Mouse (Mus musculus) layer of hippocampus, adult 11-12 months (tissue): ENCODE measurements around the gene Bcl2l2.

Experiments used
- DNase-seq: peaks from one replicate; pipeline ENCODE4 v3.0.0; 2022; ENCODE audit warnings: low spot score

Gene Bcl2l2

DNA sequence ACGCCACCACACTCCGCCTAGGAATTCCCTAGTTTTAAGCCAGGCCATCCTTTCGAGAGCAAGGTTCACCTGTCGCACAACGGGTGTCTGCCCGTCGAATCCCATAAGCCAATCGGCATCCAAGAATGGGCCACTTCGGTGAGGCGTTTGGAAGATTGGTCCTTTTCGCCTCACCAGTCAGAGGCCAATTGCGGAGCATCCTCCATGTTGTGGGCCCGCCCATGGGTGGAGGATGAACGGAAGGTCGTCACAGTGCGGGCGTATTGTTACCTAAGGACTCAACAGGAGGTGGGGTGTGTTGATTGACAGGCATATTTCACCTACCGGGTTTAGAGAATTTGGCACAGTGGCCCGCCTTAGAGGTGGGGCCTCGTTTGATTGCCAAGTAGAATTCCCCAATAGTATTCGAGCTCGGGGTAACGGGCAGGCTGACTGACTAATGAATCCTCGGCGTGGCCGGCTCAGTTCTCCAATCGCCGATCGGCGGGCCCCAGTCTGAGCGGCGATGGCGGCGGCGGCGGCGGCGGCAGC is 10.5 kb downstream of the Bcl2l2 start:
- peak; percentile 99 for DNase-seq

DNA sequence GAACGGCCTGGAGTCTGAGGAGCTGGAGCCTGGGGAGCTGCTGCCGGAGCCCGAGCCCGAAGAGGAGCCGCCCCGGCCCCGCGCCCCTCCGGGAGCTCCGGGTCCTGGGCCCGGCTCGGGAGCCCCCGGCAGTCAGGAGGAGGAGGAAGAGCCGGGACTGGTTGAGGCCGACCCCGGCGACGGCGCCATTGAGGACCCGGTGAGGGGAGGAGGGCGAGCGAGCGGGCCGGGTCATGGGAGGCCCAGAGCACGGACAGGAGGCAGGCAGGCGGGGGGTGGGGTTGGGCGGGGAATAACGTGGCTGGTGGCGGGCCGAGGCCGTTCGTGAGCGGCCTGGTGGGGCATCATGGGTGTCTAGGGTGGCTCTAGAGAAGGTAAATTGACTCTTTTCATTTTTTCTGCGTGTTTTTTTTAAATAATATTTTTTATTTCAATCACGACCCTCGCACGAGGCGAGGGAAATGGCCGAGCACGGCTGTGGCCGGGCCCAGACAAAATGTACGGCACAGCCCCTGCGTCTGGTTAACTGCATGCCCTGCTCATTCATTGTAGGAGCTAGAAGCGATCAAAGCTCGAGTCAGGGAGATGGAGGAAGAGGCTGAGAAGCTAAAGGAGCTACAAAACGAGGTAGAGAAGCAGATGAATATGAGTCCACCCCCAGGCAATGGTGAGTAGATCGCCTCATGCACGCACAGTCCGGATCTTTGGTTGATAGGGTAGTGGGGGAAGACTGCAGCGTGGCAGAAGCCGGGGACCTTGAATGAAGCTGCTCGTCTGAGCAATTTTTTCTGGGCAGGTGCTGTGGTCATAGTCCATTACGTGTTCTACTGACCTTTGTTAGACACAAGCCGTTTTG is 11.3 kb downstream of the Bcl2l2 start:
- DNase-seq: peak; percentile 59

DNA sequence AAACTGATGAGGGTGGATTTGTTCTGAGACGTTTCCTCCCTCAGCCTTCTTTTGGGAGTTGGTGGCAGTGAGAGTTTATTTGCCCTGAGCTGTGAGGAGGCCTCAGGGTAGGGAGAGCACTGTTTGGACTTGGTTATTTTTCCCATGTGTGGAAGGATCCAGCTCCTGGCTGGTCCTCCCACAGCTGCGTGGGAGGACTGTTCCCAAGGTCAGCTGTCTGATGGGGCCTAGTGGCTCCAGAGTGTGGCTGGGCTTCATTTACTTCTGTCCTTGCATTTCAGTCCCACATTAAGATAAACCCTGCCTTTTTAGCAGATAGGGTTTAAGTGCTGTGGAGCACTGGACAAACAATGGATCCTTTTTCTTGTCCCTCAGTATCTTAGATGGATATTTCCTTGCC is 14.3 kb downstream of the Bcl2l2 start:
- DNase-seq: no peak

DNA sequence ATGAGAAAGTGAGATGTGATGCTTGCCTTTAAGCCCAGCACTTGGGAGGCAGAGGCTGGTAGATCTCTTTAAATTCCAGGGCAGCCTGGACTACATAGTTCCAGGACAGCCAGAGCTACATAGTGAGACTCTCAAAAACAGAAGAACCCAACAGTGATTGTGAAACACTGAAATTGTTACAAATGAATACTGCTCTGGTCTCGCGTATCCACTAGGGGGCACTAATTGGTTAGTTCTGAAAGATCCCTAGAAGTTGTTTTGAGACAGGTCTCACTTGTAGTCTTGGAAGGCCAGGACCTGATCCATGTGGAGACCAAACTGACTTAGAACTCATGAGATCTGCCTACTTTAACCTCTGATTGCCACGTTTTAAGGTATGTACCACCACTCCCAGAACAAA is 17.2 kb downstream of the Bcl2l2 start:
- peak; percentile 90 for DNase-seq

DNA sequence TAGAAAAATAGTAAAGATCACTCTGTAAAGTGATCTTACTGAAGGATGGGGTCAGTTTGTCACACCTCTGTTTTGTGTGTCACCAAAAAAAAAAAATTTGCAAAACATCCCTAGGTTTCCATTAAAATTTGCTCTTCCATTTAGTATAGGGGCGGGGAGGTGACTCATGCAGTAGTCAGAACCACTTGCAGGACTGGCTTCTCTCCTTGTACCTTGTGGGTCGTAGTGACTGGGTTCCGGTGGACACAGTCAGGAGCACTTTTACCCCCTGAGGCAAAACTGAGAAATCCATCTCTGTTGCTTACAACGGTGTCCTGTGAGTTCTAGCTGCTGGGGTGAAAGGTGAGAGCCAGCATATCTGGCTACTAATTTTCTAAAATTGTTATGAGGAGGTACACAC is 20.5 kb downstream of the Bcl2l2 start:
- DNase-seq: no peak

DNA sequence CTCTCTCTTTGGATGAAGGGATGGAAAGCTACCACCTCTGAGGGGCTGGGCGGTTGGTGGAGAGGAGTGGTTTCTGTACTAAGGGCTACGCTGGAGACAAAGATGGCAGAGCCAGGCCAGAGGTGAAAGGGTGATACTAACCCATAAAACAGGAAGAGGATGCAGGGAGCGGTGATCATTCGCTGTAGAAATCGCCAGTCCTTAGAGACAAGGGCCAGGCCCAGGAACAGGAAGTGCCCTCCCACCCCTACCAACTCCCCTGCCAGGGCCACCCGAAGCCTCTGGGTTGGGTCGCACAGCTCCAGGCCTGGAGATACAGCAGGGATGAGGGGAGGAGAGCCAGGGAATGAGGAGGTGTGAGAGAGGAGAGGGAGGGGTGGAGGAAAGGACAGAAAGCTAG is 25.5 kb downstream of the Bcl2l2 start:
- DNase-seq: no peak

DNA sequence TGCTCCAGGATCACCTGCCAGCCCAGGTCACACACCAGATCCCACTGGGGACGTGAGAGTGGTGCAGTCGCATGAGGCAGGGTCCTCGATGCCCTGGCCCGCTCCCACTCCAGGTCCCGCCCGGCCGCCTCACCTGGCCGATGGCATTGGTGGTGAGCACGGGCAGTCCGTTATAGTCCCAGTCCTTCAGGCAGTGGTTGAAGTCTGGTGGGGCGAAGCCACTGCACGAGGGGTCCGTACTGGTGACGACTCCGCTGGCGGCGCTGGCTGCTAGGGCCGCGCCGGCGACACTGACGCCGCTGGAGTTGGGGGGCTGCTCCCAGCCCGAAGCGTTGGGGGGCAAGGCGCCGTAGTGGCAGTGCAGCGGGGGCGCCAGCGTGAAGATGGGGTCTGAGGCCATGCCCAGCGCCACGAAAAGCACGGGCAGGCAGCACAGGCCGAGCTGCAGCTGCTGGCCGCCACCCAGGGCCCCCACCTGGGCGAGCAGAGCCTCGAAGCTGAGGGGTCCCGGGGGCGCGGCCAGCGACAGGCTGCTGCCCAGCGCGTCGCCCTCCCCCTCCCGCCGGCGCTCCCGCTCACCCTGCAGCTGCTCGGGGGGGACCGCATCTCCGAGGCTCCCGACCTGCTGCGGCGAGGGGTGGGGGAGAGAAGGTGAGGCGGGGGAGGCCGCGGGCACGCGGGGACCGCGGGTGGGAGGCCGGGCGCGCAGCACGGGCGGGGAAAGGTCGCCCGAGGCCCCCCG is 29.1 kb downstream of the Bcl2l2 start:
- DNase-seq: no peak

DNA sequence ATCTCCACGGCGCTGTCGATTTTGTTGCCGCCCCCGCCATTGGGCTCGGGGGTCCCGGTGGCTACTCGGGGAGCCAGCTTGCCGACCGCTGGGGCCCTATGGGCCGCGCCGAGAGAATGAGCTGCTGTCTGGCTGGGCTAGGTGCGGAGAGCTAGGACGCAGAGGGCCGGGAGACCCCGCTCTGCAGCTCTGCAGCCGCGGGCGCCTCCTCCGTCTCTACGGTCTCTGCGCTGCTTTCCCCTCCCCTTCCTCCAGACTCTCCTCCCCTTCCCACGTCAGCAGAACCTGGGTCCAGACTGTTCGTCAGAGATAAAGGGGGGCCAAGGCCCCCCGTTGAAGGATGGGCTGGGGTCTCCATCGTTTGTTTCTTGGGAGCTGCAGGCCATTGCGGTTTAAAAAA is 29.7 kb downstream of the Bcl2l2 start, which contains the start of gene Slc22a17:
Gene Slc22a17 (minus strand): TSS at position 247 of the 400 bp plus-strand sequence.
- DNase-seq: peak; percentile 82

DNA sequence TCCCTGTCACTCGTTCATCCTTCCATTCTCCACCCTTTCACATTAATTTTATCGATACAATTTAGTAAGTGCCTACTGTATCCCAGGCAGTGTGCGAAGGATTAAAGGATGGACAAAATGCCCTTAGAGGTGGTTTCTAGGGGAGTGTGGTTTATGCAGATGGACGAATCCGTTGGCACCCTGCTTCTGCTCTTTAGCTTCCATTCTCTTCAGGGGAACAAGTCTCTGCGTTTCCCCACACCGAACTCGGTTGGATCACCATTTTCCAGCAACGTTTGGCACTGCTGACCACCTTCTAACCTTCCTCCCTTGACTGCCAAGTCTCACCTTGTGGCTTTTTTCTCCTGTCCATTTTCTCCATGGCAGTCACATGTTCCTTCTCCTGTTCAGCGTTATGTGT is 30.2 kb downstream of the Bcl2l2 start:
- no peak for DNase-seq

DNA sequence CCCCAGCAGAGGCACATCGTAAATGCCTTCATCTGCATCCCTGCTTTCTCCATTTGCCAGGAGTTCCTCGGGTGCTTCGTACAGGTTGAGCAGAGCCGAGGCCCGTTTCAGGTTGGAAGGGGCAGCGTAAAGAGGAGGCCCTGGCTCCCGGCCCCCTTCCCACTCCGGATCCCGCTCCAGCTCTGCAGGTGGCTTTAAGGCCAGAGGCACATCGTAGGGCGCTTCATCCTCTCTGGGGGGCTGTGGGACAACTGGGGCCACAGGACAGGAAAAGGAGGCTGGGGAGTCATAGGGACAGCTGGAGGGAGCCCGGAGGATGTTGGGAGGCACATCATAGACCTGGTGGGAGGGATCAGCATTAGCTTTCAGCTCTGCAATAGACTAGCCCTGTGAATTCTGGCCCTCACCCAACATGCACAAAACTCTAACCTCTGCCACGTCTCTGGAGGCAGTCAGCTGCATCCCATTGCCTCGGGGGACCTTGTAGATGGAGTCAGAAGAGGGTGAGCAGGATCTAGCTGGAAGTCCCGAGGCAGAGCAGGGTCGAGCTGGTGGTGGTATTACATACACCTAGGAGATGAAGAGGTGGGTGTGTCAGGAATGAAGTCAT is 37.0 kb downstream of the Bcl2l2 start:
- DNase-seq: no peak

DNA sequence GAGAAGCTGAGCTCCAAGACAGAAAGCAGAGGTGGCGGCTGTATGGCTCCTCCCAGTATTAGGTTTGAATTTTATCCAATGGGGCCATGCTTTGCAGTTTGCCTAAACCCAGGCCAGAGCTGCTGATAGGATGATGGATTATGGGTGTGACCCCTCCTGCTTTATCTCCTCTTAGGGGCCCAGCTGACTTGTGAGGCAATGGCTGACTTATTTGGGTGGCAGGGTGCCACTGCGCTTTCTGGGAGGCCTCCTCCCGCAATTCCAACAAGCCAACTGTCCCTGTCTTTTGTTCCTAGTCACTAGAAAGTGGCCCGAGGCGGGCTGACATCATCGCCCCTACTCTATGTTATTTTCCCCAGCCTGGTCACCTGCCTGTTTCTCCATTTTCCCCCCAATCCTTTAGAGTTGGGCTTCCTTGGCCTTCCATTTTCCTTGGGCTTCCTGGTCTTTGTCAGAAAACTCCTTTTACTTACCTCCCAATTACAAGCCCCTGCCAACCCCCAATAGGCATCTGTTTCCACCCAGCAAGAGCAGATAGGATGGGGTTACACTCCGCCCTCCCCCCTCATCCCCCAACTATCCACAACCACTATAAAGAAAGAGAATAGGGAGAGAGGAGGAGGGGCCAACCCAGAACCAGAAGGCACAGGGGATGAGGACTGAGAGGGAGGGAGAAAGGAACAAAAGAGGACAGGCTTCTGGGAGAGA is 41.6 kb downstream of the Bcl2l2 start:
- no peak for DNase-seq

DNA sequence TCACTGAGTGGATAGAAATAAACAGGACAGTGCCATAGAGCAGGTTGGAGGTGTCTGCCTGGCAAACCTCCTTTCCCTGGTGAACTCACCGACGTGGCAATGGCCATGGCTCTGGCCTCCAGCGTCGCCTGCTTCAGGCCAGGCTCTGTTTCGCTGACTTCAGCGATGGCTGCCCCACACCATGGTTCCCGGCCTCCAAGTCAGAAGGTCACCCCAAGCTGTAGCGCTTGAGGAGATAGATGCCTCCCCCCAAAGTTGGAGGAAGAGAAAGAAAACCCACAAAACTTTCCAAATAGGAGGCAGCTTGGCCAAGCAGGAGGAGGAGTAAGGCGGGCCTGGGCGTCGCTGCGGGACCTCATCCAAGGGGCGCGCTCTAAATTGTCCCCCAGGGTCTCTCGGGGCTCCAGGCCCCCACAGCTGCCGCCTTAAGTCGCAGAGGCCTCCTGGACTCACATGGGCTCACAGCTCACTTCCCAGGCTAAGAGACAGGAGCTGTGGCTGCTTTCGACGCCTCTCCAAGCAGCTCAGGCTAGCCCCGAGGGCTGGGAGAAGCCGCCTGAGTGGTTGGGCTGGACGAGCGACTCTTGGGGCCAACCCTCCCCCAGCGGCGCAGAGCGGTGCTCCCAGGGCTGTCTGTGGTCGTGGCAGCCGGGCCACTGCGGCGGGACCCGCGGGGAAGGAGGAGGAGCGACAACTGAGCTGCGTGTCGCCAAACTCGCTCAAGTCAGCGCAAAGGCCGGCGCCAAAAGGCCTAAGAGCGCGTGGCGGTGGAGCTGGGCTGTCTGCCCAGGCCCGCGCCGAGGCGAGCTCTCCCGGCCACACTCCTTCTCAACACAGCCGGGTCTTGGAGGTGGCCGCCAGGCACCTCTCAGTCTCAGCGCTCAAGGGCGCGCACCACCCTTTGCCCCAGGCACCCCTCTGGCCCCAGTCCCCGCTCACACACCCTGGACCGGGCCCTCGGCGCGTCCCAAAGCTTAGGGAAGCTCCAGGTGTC is 42.5 kb downstream of the Bcl2l2 start, which contains the start of gene Efs:
Gene Efs (minus strand): TSS at position 778 of the 994 bp plus-strand sequence.
- peak; percentile 53 for DNase-seq

DNA sequence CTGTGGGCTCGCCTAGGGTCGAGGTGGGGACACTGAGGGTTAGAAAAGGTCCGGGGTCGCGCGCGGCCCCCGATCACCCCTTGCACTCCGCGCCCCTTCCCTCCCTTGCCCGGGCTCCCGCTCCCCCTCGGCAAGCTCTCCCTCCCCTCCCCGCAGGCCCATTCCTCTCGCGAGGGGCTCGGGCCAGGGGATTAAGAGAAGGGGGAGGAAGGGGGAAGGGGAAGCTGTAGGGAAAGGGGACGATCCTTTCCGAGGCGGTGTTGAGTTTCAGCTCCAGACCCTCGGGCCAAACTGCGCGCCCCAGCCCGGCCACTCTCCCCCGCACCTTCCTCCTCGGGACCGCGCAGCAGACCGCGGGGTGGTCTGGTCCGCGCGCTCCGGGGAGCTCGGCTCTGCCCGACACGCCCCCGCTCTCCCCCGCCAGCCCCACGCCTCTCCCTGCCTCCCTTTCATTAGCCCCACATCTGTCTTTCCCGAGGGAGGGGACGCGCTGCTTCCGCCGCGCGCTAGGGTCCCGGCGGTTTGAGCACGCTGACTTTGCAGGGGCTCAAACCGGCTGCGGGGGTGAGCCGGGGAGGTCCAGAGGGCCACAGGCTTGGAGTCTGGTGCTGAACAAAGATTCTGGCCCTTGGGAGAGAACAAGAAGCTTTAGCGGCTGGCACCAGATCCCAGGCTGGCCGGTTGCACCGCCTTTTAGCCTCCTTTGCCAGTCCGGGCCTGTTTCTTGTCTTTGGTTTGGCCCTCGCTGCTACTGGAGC is 43.4 kb downstream of the Bcl2l2 start:
- DNase-seq: no peak

DNA sequence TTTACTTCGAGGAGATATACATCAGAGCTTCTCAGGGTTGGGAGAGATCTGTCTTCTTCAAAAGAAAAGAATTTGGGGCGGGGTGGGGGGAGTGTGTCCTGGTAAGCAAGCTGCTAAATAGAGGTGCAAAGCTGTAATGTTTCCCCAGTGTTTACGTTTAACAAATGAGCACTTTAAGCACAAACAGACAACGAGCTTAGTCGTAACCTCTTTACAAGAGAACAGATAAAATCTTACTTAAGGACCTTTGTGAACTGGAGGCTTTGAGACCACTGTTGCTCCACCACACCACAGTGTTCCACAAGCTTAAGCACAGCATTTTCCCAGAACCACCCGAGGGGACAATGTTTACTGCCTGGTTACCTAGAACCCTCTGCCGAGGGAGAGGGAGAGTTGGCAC is 44.1 kb downstream of the Bcl2l2 start:
- no peak for DNase-seq

DNA sequence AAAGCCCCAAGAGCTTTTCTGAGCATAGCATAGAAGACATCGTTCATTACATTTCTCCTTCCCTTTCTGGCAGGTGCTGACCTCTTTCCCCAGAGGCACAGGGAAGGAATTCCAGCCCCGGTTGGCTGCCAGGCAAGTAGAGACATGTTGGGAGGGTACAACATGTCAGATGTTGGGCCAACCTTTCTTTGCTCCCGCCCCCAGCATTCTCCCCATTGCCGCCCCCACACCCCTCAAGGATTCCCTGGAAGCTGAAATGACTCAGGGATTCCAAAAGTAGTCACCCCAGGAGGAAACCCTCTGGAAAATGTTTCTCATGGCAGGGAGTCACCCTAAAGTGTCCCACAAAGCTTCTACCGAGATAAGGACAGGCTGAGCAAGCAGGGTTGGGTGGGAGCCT is 46.6 kb downstream of the Bcl2l2 start:
- no peak for DNase-seq

DNA sequence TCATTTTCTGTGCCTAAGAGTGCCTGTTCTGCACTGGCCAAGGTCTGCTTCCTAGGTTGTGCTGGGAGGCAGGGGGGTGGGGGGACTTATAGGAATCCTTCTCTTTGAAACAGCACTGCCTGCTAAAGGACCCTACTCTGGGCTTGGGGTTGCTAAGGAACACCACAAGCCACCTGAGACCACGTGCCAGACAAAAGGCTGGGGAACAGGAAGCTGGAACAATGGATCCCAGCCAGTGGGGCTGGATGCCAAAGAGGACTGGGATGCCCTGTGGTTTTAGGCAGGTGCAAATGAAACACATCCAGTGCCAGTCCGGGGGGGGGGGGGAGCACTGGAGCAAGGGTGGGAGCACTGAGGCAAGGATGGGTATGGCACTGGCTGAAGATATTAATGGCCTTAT is 47.3 kb downstream of the Bcl2l2 start:
- no peak for DNase-seq

DNA sequence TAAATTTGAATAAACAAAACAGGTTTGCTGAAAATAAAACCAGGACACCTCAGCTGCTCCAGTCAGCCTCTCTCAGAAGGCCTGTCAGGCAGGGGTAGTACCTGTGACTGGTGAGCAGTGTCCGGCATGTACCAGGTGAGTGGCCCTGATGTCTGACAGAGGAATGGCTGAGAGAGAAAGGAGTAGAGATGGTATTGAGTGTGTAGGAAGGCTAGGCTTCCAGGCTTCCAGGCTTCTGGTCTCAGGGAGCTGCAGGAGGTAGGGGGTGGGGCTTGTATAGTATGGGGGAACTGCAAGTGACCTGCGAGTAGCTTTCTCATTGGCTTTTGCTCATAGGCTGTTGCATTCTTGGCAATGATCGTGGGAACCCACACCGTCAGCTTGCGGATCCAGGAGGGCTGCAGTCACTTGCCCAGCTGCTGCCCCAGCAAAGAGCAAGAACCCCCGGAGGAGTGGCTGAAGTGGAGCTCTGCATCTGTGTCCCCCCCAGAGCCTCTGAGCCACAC is 49.5 kb downstream of the Bcl2l2 start, which contains the start of gene Il25:
Gene Il25 (plus strand): TSS at position 51 of the 506 bp plus-strand sequence.
- no peak for DNase-seq

DNA sequence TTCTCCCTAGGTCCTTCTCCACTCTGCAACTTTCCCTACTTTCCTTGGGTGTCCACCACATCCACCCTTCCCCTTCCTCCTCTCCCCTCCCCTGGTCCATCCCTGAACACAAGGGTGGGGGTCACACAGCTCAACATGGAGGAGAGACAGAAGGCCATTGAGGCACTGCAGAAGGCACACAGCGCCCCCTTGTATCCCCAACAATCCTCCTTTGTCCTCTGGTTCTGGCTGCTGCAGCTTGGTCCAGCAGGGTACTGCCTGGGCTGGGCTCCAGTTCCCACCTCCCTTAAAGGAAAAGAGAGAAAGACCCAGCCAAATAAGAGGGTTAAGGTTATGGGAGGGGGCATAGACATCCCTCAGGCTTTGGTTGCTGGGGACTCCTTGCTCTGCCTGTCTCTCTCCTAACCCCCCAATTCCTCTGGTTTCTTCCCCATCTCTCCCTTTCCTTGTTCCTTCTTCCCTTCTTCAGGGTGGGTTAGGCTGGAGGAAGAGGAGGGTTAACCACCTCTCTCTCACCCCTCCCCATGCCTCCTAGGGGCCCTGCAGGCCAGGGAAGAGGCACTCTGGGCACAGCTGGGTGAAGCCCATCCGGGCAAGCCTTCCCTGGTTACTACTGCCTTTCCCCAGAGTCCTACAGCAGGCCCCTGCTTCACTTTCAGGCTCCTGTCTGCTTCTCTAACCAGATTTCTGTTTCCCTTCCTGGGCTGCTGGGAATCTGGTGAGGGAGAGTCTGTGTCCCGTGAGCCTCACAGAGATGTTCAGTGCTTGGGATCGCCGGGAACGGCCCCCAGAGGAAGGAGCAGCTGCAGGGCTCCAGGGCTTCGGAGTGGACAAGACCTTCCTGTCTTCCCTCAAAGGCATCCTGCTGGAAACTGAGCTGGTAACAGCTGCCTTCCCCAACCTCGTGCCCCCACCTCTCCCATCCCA is 53.0 kb downstream of the Bcl2l2 start, which contains the start of gene Cmtm5:
Gene Cmtm5 (plus strand): TSS at position 358 of the 927 bp plus-strand sequence.
- peak; percentile 87 for DNase-seq
